Mouse (Mus musculus): ENCODE data around the gene Pepd. TPM values are rescaled to one million over a fixed set of nuclear protein-coding genes. Genes with fewer than 3 reads are reported as not detected.

The Pepd gene
- polyA plus RNA-seq (2014; fragmentation: Nextera tagmentation; extraction: Ambion mirVana): 68.4 and 69.6 TPM in 2 replicates

DNA sequence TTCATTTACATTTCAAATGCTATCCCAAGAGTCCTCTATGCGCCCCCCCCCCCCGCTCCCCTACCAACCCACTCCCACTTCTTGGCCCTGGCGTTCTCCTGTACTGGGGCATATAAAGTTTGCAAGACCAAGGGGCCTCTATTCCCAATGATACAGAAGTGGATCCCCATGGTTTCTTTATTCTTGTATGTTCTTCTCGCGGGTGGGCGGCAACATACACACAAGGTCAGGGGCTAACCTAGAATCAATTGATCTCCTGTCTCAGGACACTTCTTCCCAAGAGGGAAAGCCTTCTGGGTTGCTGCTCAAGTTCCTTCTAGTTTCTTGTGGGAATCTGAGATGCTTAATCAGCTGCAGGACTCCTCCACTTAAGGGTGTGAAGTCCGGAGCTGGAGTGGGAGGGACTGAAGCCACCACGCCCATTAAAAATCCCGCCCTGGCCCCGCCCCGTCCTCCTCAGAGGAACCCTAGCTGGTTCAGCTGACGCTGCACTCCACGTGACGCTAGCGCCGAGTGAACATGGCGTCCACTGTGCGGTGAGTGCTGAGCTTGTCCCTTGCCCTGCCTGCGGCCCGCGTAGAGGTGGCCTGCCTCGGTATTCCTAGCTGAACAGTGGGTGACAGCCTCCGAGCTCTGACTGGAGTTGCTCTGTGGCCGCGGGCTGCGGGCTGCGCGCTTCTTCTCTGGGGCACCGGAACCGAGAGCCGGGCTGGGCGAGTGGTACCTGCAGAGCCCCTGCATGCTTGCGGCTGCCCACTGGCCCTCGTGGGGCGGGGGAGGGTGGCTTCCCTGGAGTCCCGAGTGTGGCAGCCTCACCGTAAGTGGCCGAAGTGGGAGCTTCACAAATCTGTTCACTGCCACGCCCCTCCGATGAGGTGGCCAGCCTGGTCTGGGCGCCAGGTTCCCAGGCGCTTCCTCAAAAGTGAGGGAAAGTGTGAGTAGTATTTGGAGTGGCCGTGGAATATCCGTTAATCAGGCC is at the start of gene Pepd:
Pepd (plus strand) TSS at position 461 of the 979 bp plus-strand sequence.
- peak within 1 kb of the TSS; percentile 69 for H3K4me3 ChIP-seq (ENCODE audit: low read depth, low read length)
- H3K27ac ChIP-seq (replicated peaks; ENCODE audit: low read depth, low read length): no peak within 1 kb of the TSS
- ATAC-seq (replicated peaks; ENCODE audit: insufficient number of reproducible peaks, low FRiP score, low TSS enrichment, low read depth) (peak; percentile 93), DNase-seq (ENCODE audit: low spot score) (peak; percentile 97)
- H3K27me3 ChIP-seq (ENCODE audit: control insufficient read depth, insufficient read depth, low read length): no peaks in the 10 kb centered on the region
- no peaks in the 10 kb centered on the region for H3K9me3 ChIP-seq (replicated peaks; ENCODE audit: control insufficient read depth, low read length)
- WGBS: 6% methylated on average over 44 of the region's 44 CpGs
- peak within 1 kb of the TSS; percentile 75 for H3K4me2 ChIP-seq (ENCODE audit: low read depth, low read length)
- H3K36me3 ChIP-seq (replicated peaks; ENCODE audit: control insufficient read depth, insufficient read depth, low read depth, low read length): no peaks in the 10 kb centered on the region
- no peaks in the 10 kb centered on the region for H3K4me1 ChIP-seq (ENCODE audit: control insufficient read depth, insufficient read depth, low read length)
- H3K9ac ChIP-seq (replicated peaks; ENCODE audit: low read length): peak within 1 kb of the TSS; percentile 52

DNA sequence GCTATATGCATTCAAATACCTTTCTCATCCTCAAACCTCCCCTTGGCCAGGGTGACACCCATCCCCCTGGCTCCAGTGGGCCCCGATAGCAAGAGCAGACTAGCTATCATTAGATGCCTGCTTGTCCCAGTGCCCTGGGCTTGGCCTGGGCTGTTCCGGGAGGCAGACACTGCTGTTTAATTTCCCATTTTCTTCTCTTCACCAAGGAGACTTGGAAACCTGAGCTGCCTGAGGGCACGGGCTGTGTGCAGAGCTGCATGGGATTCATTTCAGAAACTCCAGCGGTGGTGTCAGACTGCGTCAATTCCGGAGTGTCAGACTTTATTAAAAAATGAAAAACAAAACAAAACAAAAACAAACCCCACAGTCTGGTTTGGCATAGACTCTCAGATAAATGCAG is 44.9 kb upstream of the Pepd start:
- H3K4me2 ChIP-seq (ENCODE audit: low read depth, low read length): no peak overlapping the region
- WGBS: 25% methylated on average over 6 of the region's 6 CpGs
- H3K36me3 ChIP-seq (replicated peaks; ENCODE audit: control insufficient read depth, insufficient read depth, low read depth, low read length): no peaks in the 10 kb centered on the region
- DNase-seq (ENCODE audit: low spot score) (peak; percentile 42), ATAC-seq (replicated peaks; ENCODE audit: insufficient number of reproducible peaks, low FRiP score, low TSS enrichment, low read depth) (no peak)
- no peak overlapping the region for H3K27ac ChIP-seq (replicated peaks; ENCODE audit: low read depth, low read length)
- no peak overlapping the region for H3K4me3 ChIP-seq (ENCODE audit: low read depth, low read length)
- no peaks in the 10 kb centered on the region for H3K4me1 ChIP-seq (ENCODE audit: control insufficient read depth, insufficient read depth, low read length)
- H3K9ac ChIP-seq (replicated peaks; ENCODE audit: low read length): no peak overlapping the region
- H3K27me3 ChIP-seq (ENCODE audit: control insufficient read depth, insufficient read depth, low read length): no peaks in the 10 kb centered on the region
- H3K9me3 ChIP-seq (replicated peaks; ENCODE audit: control insufficient read depth, low read length): no peaks in the 10 kb centered on the region

DNA sequence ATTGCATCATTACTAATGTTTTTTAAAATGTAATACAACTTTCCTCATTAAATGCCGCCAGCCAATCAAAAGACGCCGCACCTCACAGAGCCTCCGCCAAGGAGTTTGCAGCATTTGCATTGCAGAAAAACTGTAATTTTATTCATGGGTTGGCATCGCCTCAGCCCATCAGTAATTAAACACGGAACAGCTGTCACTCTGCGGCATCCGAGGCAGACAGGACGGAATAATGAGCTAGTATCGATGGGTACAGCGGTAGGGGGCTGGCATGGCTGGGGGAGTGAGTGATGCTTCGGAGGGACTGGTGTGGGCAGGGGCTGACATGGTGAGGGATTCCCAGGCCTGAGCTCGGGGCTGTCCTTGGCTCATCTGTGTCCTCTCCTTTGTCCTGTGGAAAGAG is 42.5 kb upstream of the Pepd start:
- Histone ChIP-seq H3K27me3 (ENCODE audit: control insufficient read depth, insufficient read depth, low read length) (no peaks in the 10 kb centered on the region), H3K36me3 (replicated peaks; ENCODE audit: control insufficient read depth, insufficient read depth, low read depth, low read length) (no peaks in the 10 kb centered on the region), H3K4me3 (ENCODE audit: low read depth, low read length) (no peak overlapping the region), H3K4me2 (ENCODE audit: low read depth, low read length) (no peak overlapping the region), H3K9ac (replicated peaks; ENCODE audit: low read length) (no peak overlapping the region), H3K27ac (replicated peaks; ENCODE audit: low read depth, low read length) (no peak overlapping the region), H3K4me1 (ENCODE audit: control insufficient read depth, insufficient read depth, low read length) (no peaks in the 10 kb centered on the region), H3K9me3 (replicated peaks; ENCODE audit: control insufficient read depth, low read length) (no peaks in the 10 kb centered on the region)
- 84% methylated on average over 13 of the region's 13 CpGs for WGBS
- DNase-seq (ENCODE audit: low spot score) (no peak), ATAC-seq (replicated peaks; ENCODE audit: insufficient number of reproducible peaks, low FRiP score, low TSS enrichment, low read depth) (no peak)

DNA sequence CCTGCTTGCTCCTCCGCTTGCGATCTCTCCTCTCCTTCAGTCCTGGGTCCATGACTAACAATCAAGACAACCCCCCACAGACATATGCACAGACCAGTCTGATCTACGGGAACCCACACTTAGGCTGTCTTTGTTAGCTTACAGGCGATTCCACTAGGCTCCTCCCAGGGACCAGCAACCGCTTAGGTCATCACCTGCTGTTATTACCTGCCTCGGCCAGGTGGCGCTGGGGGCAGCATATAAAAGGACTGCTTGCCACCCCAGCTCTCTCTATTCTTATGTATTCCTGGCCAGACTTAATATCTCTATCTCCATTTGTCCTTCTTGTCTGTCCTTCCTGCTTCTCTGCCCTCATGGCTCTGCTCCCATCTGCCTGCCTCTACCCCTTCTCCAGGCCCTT is 35.4 kb upstream of the Pepd start:
- no peak for DNase-seq (ENCODE audit: low spot score)
- Histone ChIP-seq H3K27me3 (ENCODE audit: control insufficient read depth, insufficient read depth, low read length) (no peaks in the 10 kb centered on the region), H3K9me3 (replicated peaks; ENCODE audit: control insufficient read depth, low read length) (no peaks in the 10 kb centered on the region), H3K4me1 (ENCODE audit: control insufficient read depth, insufficient read depth, low read length) (no peaks in the 10 kb centered on the region), H3K27ac (replicated peaks; ENCODE audit: low read depth, low read length) (no peak overlapping the region), H3K9ac (replicated peaks; ENCODE audit: low read length) (no peak overlapping the region), H3K4me2 (ENCODE audit: low read depth, low read length) (no peak overlapping the region), H3K4me3 (ENCODE audit: low read depth, low read length) (no peak overlapping the region), H3K36me3 (replicated peaks; ENCODE audit: control insufficient read depth, insufficient read depth, low read depth, low read length) (no peaks in the 10 kb centered on the region)
- 67% methylated on average over 7 of the region's 7 CpGs for WGBS
- no peak for ATAC-seq (replicated peaks; ENCODE audit: insufficient number of reproducible peaks, low FRiP score, low TSS enrichment, low read depth)

DNA sequence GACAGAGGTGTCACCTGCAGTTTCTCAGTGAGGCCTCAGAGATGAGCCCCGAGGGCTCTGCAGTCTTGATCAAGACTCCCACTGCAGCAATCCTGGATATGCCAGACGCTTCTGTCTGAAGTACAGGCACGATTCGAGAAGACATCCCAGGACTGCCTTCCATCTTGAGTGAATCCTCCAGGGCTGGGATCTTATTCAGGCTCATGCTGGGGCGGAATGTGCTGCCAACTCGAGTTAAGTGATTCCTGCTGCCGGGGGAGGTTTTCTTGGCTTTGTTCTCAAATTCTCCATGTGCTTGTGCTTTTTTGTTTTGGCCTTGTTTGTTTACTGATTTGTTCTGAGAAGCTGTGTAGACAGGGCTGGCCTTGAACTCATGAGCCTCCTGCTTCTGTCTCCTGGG is 34.4 kb upstream of the Pepd start:
- Histone ChIP-seq H3K36me3 (replicated peaks; ENCODE audit: control insufficient read depth, insufficient read depth, low read depth, low read length) (no peaks in the 10 kb centered on the region), H3K9ac (replicated peaks; ENCODE audit: low read length) (no peak overlapping the region), H3K27ac (replicated peaks; ENCODE audit: low read depth, low read length) (no peak overlapping the region), H3K4me2 (ENCODE audit: low read depth, low read length) (no peak overlapping the region), H3K4me3 (ENCODE audit: low read depth, low read length) (no peak overlapping the region), H3K9me3 (replicated peaks; ENCODE audit: control insufficient read depth, low read length) (no peaks in the 10 kb centered on the region), H3K27me3 (ENCODE audit: control insufficient read depth, insufficient read depth, low read length) (no peaks in the 10 kb centered on the region), H3K4me1 (ENCODE audit: control insufficient read depth, insufficient read depth, low read length) (no peaks in the 10 kb centered on the region)
- WGBS: 65% methylated on average over 7 of the region's 7 CpGs
- no peak for ATAC-seq (replicated peaks; ENCODE audit: insufficient number of reproducible peaks, low FRiP score, low TSS enrichment, low read depth)
- no peak for DNase-seq (ENCODE audit: low spot score)

DNA sequence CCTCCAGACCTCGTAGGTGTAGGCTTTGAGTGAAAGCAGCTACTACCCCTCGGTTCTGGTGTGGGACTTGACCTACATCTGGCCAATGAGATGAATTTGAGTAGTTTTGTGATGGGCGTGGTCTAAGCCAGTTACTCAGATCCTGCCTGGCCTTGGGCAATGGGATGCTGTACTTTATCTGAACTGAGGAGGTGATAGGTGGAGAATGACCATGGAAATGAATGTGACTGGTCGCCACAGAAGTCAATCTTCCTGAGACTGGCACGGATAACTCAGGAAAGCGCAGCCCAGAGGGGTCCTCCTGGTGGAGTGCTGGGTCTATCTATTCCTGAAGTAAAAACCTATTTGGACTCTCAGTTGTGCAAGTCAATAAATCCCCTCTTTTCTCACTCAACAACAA is 23.7 kb upstream of the Pepd start:
- H3K9ac ChIP-seq (replicated peaks; ENCODE audit: low read length): no peak overlapping the region
- no peak overlapping the region for H3K4me2 ChIP-seq (ENCODE audit: low read depth, low read length)
- no peak for ATAC-seq (replicated peaks; ENCODE audit: insufficient number of reproducible peaks, low FRiP score, low TSS enrichment, low read depth)
- no peak overlapping the region for H3K4me3 ChIP-seq (ENCODE audit: low read depth, low read length)
- H3K9me3 ChIP-seq (replicated peaks; ENCODE audit: control insufficient read depth, low read length): no peaks in the 10 kb centered on the region
- H3K27me3 ChIP-seq (ENCODE audit: control insufficient read depth, insufficient read depth, low read length): no peaks in the 10 kb centered on the region
- no peaks in the 10 kb centered on the region for H3K4me1 ChIP-seq (ENCODE audit: control insufficient read depth, insufficient read depth, low read length)
- 67% methylated on average over 6 of the region's 6 CpGs for WGBS
- no peaks in the 10 kb centered on the region for H3K36me3 ChIP-seq (replicated peaks; ENCODE audit: control insufficient read depth, insufficient read depth, low read depth, low read length)
- no peak for DNase-seq (ENCODE audit: low spot score)
- H3K27ac ChIP-seq (replicated peaks; ENCODE audit: low read depth, low read length): no peak overlapping the region

DNA sequence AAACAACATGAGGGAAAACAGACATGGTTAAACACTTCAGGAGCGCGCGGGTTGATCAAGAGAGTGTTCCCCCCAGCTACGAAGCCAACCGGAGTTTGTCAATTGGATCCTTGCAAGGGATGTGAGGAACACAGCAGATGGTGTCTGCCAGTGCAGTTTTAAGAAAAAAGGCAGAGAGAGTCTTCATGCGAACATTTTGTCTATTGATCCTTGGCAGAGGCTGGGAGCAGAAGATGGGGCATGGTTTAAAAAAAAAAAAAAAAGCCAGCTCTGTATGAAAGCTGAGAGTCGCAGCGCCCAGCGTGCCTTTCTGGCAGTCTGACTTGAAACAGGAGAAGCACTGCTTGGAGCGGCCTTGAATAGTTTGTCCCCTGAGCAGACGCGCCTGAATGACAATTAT is 23.3 kb upstream of the Pepd start:
- Histone ChIP-seq H3K27me3 (ENCODE audit: control insufficient read depth, insufficient read depth, low read length) (no peaks in the 10 kb centered on the region), H3K27ac (replicated peaks; ENCODE audit: low read depth, low read length) (no peak overlapping the region), H3K9me3 (replicated peaks; ENCODE audit: control insufficient read depth, low read length) (no peaks in the 10 kb centered on the region), H3K9ac (replicated peaks; ENCODE audit: low read length) (no peak overlapping the region), H3K4me2 (ENCODE audit: low read depth, low read length) (no peak overlapping the region), H3K36me3 (replicated peaks; ENCODE audit: control insufficient read depth, insufficient read depth, low read depth, low read length) (no peaks in the 10 kb centered on the region), H3K4me3 (ENCODE audit: low read depth, low read length) (no peak overlapping the region), H3K4me1 (ENCODE audit: control insufficient read depth, insufficient read depth, low read length) (no peaks in the 10 kb centered on the region)
- DNase-seq (ENCODE audit: low spot score) (peak; percentile 38), ATAC-seq (replicated peaks; ENCODE audit: insufficient number of reproducible peaks, low FRiP score, low TSS enrichment, low read depth) (no peak)
- WGBS: 49% methylated on average over 12 of the region's 12 CpGs

DNA sequence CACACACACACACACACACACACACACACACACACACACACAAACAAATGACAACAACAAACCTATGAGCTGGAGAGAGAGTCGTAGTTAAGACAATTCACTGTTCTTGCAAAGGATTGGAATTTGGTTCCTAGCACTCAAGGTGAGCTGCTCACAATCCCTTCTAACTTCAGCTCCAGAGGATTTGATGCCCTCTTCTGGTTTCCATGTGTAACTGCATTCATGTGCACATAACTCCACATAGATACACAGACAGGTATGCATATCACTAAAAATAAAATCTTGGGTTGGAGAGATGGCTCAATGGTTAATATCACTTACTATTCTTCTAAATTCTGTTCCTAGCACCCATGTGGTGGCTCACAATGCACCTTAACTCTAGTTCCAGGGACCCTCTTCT is 19.3 kb upstream of the Pepd start:
- Histone ChIP-seq H3K27ac (replicated peaks; ENCODE audit: low read depth, low read length) (no peak overlapping the region), H3K36me3 (replicated peaks; ENCODE audit: control insufficient read depth, insufficient read depth, low read depth, low read length) (no peaks in the 10 kb centered on the region), H3K9me3 (replicated peaks; ENCODE audit: control insufficient read depth, low read length) (no peaks in the 10 kb centered on the region), H3K9ac (replicated peaks; ENCODE audit: low read length) (no peak overlapping the region), H3K4me2 (ENCODE audit: low read depth, low read length) (no peak overlapping the region), H3K4me1 (ENCODE audit: control insufficient read depth, insufficient read depth, low read length) (no peaks in the 10 kb centered on the region), H3K27me3 (ENCODE audit: control insufficient read depth, insufficient read depth, low read length) (no peaks in the 10 kb centered on the region), H3K4me3 (ENCODE audit: low read depth, low read length) (no peak overlapping the region)
- ATAC-seq (replicated peaks; ENCODE audit: insufficient number of reproducible peaks, low FRiP score, low TSS enrichment, low read depth): no peak
- WGBS: 95% methylated on average over 1 of the region's 1 CpGs
- DNase-seq (ENCODE audit: low spot score): no peak

All from embryonic facial prominence, embryonic 11.5 days (tissue).